Mouse (Mus musculus): Measurements from ENCODE around the gene Snrnp25.

The Snrnp25 gene

GRCm38 (mm10) chr11:32205058-32205873, at the start of gene Snrnp25:
Gene Snrnp25 (plus strand): TSS chr11:32205415.
- DNase-seq (ENCODE audit: low spot score), result peak; percentile 95

- no peak for DNase-seq (ENCODE audit: low spot score)
These were observed 48.2 kb upstream of the Snrnp25 start for GRCm38 (mm10) chr11:32156854-32157630.

- DNase-seq (ENCODE audit: low spot score), result peak; percentile 59
These were observed 47.2 kb upstream of the Snrnp25 start for GRCm38 (mm10) chr11:32157791-32158594.

GRCm38 (mm10) chr11:32159176-32159575, 46.0 kb upstream of the Snrnp25 start:
- DNase-seq (ENCODE audit: low spot score), result no peak

GRCm38 (mm10) chr11:32160341-32160740, 44.9 kb upstream of the Snrnp25 start:
- DNase-seq (ENCODE audit: low spot score), result no peak

- no peak for DNase-seq (ENCODE audit: low spot score)
These were observed 43.7 kb upstream of the Snrnp25 start for GRCm38 (mm10) chr11:32161500-32161899.

GRCm38 (mm10) chr11:32161922-32162804, 43.1 kb upstream of the Snrnp25 start:
- DNase-seq (ENCODE audit: low spot score), result peak; percentile 77

GRCm38 (mm10) chr11:32166683-32167082, 38.5 kb upstream of the Snrnp25 start:
- no peak for DNase-seq (ENCODE audit: low spot score)

- DNase-seq (ENCODE audit: low spot score), result no peak
These were observed 26.7 kb upstream of the Snrnp25 start for GRCm38 (mm10) chr11:32178506-32178905.

- no peak for DNase-seq (ENCODE audit: low spot score)
These were observed 24.0 kb upstream of the Snrnp25 start for GRCm38 (mm10) chr11:32181246-32181645.

- peak; percentile 79 for DNase-seq (ENCODE audit: low spot score)
These were observed 23.0 kb upstream of the Snrnp25 start for GRCm38 (mm10) chr11:32181973-32182868.

GRCm38 (mm10) chr11:32184469-32184868, 20.7 kb upstream of the Snrnp25 start:
- DNase-seq (ENCODE audit: low spot score), result no peak

- no peak for DNase-seq (ENCODE audit: low spot score)
These were observed 19.2 kb upstream of the Snrnp25 start for GRCm38 (mm10) chr11:32186031-32186430.

- DNase-seq (ENCODE audit: low spot score), result no peak
These were observed 18.0 kb upstream of the Snrnp25 start for GRCm38 (mm10) chr11:32187256-32187655.

GRCm38 (mm10) chr11:32188881-32189280, 16.3 kb upstream of the Snrnp25 start:
- no peak for DNase-seq (ENCODE audit: low spot score)

- no peak for DNase-seq (ENCODE audit: low spot score)
These were observed 15.8 kb upstream of the Snrnp25 start for GRCm38 (mm10) chr11:32189434-32189833.

- no peak for DNase-seq (ENCODE audit: low spot score)
These were observed 15.1 kb upstream of the Snrnp25 start for GRCm38 (mm10) chr11:32190119-32190518.

- DNase-seq (ENCODE audit: low spot score), result no peak
These were observed 14.6 kb upstream of the Snrnp25 start for GRCm38 (mm10) chr11:32190603-32191110.

GRCm38 (mm10) chr11:32193156-32193555, 12.1 kb upstream of the Snrnp25 start:
- no peak for DNase-seq (ENCODE audit: low spot score)

GRCm38 (mm10) chr11:32194086-32194485, 11.1 kb upstream of the Snrnp25 start:
- DNase-seq (ENCODE audit: low spot score), result no peak

Measured in left cerebral cortex, adult 11 months (tissue).